Comparison of ENCODE assay signal across 8 mouse cellular contexts in the genomic region with DNA sequence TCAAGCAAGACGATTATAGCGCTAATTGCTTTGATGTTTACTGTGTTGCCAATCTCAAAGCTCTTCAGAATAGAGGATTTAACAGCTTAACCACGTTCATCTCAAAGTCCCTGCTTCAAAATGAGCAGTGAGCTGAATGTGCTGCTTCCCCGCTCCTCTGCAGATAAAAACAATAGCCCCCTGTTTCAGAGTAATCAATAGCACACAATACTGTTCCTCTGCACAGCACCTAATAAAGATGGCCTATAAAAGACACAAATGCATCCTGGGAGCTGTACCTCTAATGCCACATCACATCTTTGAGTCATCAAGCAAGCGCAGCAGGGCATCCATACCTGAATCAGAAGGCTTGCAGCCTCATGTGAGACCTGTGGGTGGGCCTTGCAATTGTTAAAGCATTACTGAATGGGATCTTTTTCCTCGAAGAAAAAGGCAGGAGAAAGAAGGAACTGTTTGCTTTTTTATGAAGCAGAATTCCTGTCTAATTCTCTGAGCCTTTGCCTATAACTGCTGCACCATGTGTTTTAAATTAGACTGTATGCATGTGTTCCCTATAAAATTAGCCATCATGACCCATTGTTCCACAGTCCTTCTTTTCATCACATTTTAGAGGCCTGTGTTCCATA.
DNase-seq lines count a peak whose midpoint lies in the region; ATAC-seq and TF ChIP-seq lines count a peak whose summit lies in the region.
"Had no signal": no experiment of that assay in that cellular context is flagged by ENCODE, and none has a peak within 500 bp of the region (broad histone marks: within the 10 kb centered on the region; RNA-seq: fewer than 3 reads in every experiment).

No protein-coding gene starts in this region.

- TF ChIP-seq CTCF in intestine, postnatal 0 days (IDR thresholded peaks at IDR 0.05; ENCODE audit: low read depth), result no peak

- no peaks in the 10 kb centered on the region for H3K27me3 ChIP-seq in forebrain, embryonic 16.5 days (replicated peaks; ENCODE audit: control insufficient read depth, insufficient read depth, low read length)
- H3K27me3 ChIP-seq in midbrain, embryonic 11.5 days (ENCODE audit: control insufficient read depth, insufficient read depth, low read length), result no peaks in the 10 kb centered on the region
- no peaks in the 10 kb centered on the region for H3K27me3 ChIP-seq in heart, embryonic 12.5 days (replicated peaks)
- no peaks in the 10 kb centered on the region for H3K27me3 ChIP-seq in intestine, postnatal 0 days (replicated peaks; ENCODE audit: control insufficient read depth, insufficient read depth, low read length)

- no peaks in the 10 kb centered on the region for H3K9me3 ChIP-seq in forebrain, embryonic 16.5 days (ENCODE audit: control insufficient read depth, low read length)
- no peaks in the 10 kb centered on the region for H3K9me3 ChIP-seq in midbrain, embryonic 11.5 days (ENCODE audit: control insufficient read depth, low read length)
- no peaks in the 10 kb centered on the region for H3K9me3 ChIP-seq in heart, embryonic 12.5 days (replicated peaks)
- no peaks in the 10 kb centered on the region for H3K9me3 ChIP-seq in intestine, postnatal 0 days (ENCODE audit: control insufficient read depth)

- WGBS in forebrain, embryonic 16.5 days, result 4% methylated on average over 6 of the region's 6 CpGs
- WGBS in midbrain, embryonic 11.5 days, result 23% methylated on average over 6 of the region's 6 CpGs
- 72% methylated on average over 6 of the region's 6 CpGs for WGBS in heart, embryonic 12.5 days
- WGBS in intestine, postnatal 0 days, result 72% methylated on average over 6 of the region's 6 CpGs

- no peak overlapping the region for H3K27ac ChIP-seq in forebrain, embryonic 16.5 days (ENCODE audit: low read length)
- H3K27ac ChIP-seq in midbrain, embryonic 11.5 days (ENCODE audit: low read depth, low read length), result no peak overlapping the region
- no peak overlapping the region for H3K27ac ChIP-seq in heart, embryonic 12.5 days (ENCODE audit: poor library complexity, severe bottlenecking)
- no peak overlapping the region for H3K27ac ChIP-seq in intestine, postnatal 0 days (ENCODE audit: low read depth, low read length)

- peaks cover 9% of the 10 kb centered on the region for H3K4me1 ChIP-seq in forebrain, embryonic 16.5 days (replicated peaks; ENCODE audit: control insufficient read depth, insufficient read depth, low read length)
- H3K4me1 ChIP-seq in midbrain, embryonic 11.5 days (ENCODE audit: control insufficient read depth, insufficient read depth, low read length), result peaks cover 12% of the 10 kb centered on the region
- peaks cover 5% of the 10 kb centered on the region for H3K4me1 ChIP-seq in heart, embryonic 12.5 days (replicated peaks)
- H3K4me1 ChIP-seq in intestine, postnatal 0 days (replicated peaks; ENCODE audit: control insufficient read depth, insufficient read depth, low read length), result 0 out of 2 replicates have a peak, but pooled peaks cover 6% of the 10 kb centered on the region

- H3K4me2 ChIP-seq in forebrain, embryonic 16.5 days (ENCODE audit: low read length), result no peak overlapping the region
- H3K4me2 ChIP-seq in midbrain, embryonic 11.5 days, result no peak overlapping the region
- H3K4me2 ChIP-seq in heart, embryonic 12.5 days, result no peak overlapping the region
- H3K4me2 ChIP-seq in intestine, postnatal 0 days (replicated peaks; ENCODE audit: low read depth), result no peak overlapping the region
- H3K4me2 ChIP-seq: liver, embryonic 11.5 days had no signal

- peak; percentile 45 for DNase-seq in adipocyte (ENCODE audit: low spot score)
- peak; percentile 19 for DNase-seq in embryo, embryonic 9.5 days (ENCODE audit: extremely low spot score)
- peak; percentile 86 for DNase-seq in midbrain, embryonic 11.5 days (ENCODE audit: low spot score, missing footprints)
- no peak for DNase-seq in Muller cell, postnatal 12 days (ENCODE audit: inconsistent ontology term)

- no peak overlapping the region for H3K4me3 ChIP-seq in forebrain, embryonic 16.5 days (replicated peaks; ENCODE audit: low read length)
- no peak overlapping the region for H3K4me3 ChIP-seq in midbrain, embryonic 11.5 days (ENCODE audit: low read depth, low read length)
- H3K4me3 ChIP-seq in heart, embryonic 12.5 days, result no peak overlapping the region
- H3K4me3 ChIP-seq in intestine, postnatal 0 days (ENCODE audit: low read depth, low read length), result no peak overlapping the region

- no peak overlapping the region for H3K9ac ChIP-seq in forebrain, embryonic 16.5 days (replicated peaks; ENCODE audit: low read depth, low read length)
- H3K9ac ChIP-seq in midbrain, embryonic 11.5 days (ENCODE audit: low read length), result no peak overlapping the region
- H3K9ac ChIP-seq in heart, embryonic 12.5 days, result no peak overlapping the region
- H3K9ac ChIP-seq in intestine, postnatal 0 days (ENCODE audit: low read depth, low read length), result no peak overlapping the region

- no peaks in the 10 kb centered on the region for H3K36me3 ChIP-seq in forebrain, embryonic 16.5 days (ENCODE audit: control insufficient read depth, insufficient read depth)
- H3K36me3 ChIP-seq in midbrain, embryonic 11.5 days (ENCODE audit: control insufficient read depth, insufficient read depth, low read length), result no peaks in the 10 kb centered on the region
- H3K36me3 ChIP-seq in heart, embryonic 12.5 days, result no peaks in the 10 kb centered on the region
- no peaks in the 10 kb centered on the region for H3K36me3 ChIP-seq in intestine, postnatal 0 days (ENCODE audit: control insufficient read depth, insufficient read depth)

- peak; percentile 28 for ATAC-seq in forebrain, embryonic 16.5 days
- peak; percentile 68 for ATAC-seq in midbrain, embryonic 11.5 days (ENCODE audit: low FRiP score)
- ATAC-seq in heart, embryonic 12.5 days (ENCODE audit: insufficient number of reproducible peaks, low FRiP score), result no peak
- ATAC-seq in intestine, postnatal 0 days, result no peak

Comparison
In these comparisons a context has a peak if more than half of its experiments do, and no peak if none do; other contexts are left out.
1. ATAC-seq: peak in forebrain, embryonic 16.5 days (single experiment) and midbrain, embryonic 11.5 days (single experiment); none in heart, embryonic 12.5 days (single experiment) and intestine, postnatal 0 days (single experiment).